Mouse (Mus musculus): ENCODE measurements around the gene Gm8947. TPM values are rescaled to one million over a fixed set of nuclear protein-coding genes. Genes with fewer than 3 reads are reported as not detected.

The Gm8947 gene
- polyA plus RNA-seq, 1 experiment from 2014 or later = not detected

DNA sequence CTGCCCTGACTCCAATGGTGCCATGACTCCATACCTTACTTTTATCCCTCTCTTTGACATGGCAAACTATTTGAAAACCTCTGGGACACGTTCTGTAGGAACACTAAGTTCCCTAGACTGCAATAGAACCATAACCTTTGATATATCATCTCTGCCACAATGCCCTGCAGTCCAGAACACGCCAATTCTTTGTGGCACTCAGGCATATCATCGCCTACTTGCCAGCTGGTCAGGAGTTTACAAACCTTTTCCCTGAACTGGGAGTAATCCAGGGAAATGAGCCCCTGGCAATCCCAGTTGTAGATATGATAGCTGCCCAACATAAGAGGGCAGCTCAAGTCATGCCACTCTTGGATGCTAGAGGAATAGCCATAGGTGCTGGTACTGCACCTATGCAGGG lies 40.2 kb downstream of the Gm8947 start:
- 80% methylated on average over 3 of the region's 3 CpGs for WGBS
- Histone ChIP-seq H3K9me3 (ENCODE audit: control insufficient read depth, low read length) (0 out of 2 replicates have a peak, but pooled peaks cover 3% of the 10 kb centered on the region), H3K4me3 (ENCODE audit: control insufficient read depth in 1 of 2, insufficient read depth in 1 of 2, low read depth in 1 of 2, low read length in 2 of 2) (no peak overlapping the region), H3K9ac (ENCODE audit: low read length) (no peak overlapping the region), H3K27ac (replicated peaks in 1 of 2; ENCODE audit: control insufficient read depth in 1 of 2, insufficient read depth in 1 of 2, low read depth in 2 of 2, low read length in 2 of 2) (no peak overlapping the region), H3K27me3 (ENCODE audit: control insufficient read depth, insufficient read depth, low read length) (no peaks in the 10 kb centered on the region), H3K4me2 (ENCODE audit: low read length) (no peak overlapping the region), H3K4me1 (ENCODE audit: control insufficient read depth in 2 of 2, insufficient read depth in 2 of 2, low read length in 2 of 2) (peaks cover 4 to 10% of the 10 kb centered on the region in 2 experiments), H3K36me3 (ENCODE audit: control insufficient read depth, insufficient read depth, low read length) (no peaks in the 10 kb centered on the region)
- ATAC-seq (ENCODE audit: insufficient number of reproducible peaks, insufficient read depth, low FRiP score, low read depth) = no peak

DNA sequence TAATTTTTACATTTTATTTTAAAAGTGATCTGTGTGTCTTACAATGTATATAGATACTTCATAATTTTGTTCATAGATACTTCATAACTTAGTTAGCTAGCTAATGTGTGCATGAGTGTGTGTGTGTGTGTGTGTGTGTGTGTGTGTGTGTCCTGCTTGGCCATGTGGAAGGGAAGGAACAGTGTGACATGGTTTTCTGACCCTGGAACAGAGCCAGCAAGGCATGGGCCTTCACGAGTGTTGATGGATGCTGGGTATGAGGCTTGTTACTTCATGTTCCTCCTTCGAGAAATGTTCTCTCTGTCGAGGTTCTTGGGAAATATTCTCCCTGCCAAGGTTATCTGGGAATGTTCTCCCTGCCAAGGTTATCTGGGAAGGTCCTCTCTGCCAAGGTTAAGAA lies 41.6 kb downstream of the Gm8947 start:
- no peaks in the 10 kb centered on the region for H3K36me3 ChIP-seq (ENCODE audit: control insufficient read depth, insufficient read depth, low read length)
- no peak overlapping the region for H3K4me2 ChIP-seq (ENCODE audit: low read length)
- no peaks in the 10 kb centered on the region for H3K27me3 ChIP-seq (ENCODE audit: control insufficient read depth, insufficient read depth, low read length)
- no peak overlapping the region for H3K4me3 ChIP-seq (ENCODE audit: control insufficient read depth in 1 of 2, insufficient read depth in 1 of 2, low read depth in 1 of 2, low read length in 2 of 2)
- H3K9me3 ChIP-seq (ENCODE audit: control insufficient read depth, low read length) = 0 out of 2 replicates have a peak, but pooled peaks cover 3% of the 10 kb centered on the region
- H3K27ac ChIP-seq (replicated peaks in 1 of 2; ENCODE audit: control insufficient read depth in 1 of 2, insufficient read depth in 1 of 2, low read depth in 2 of 2, low read length in 2 of 2) = no peak overlapping the region
- 72% methylated on average over 3 of the region's 3 CpGs for WGBS
- H3K9ac ChIP-seq (ENCODE audit: low read length) = no peak overlapping the region
- ATAC-seq (ENCODE audit: insufficient number of reproducible peaks, insufficient read depth, low FRiP score, low read depth) = no peak
- peaks cover 8 to 16% of the 10 kb centered on the region in 2 experiments for H3K4me1 ChIP-seq (ENCODE audit: control insufficient read depth in 2 of 2, insufficient read depth in 2 of 2, low read length in 2 of 2)

DNA sequence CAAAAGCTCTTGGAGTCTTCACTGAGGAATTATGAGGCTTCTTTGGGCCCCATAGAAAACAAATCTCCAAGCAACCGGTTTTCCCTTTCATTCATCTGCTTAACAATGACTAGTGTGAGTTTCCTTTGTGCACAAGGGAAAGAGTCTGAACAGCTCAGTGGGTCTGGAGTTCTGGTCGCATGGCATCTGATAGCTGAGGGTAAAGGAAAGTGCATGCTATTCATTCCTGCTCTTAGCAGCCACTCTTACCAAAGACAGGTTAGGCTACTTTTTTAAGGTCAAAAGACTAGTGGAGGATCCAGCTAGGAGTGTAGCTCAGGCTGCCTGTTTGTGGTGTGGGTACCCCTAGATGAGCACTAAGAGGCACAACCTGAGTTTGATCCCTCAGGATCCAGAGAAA lies 43.4 kb downstream of the Gm8947 start:
- WGBS = 33% methylated on average over 2 of the region's 2 CpGs
- peaks cover 8 to 16% of the 10 kb centered on the region in 2 experiments for H3K4me1 ChIP-seq (ENCODE audit: control insufficient read depth in 2 of 2, insufficient read depth in 2 of 2, low read length in 2 of 2)
- H3K27ac ChIP-seq (replicated peaks in 1 of 2; ENCODE audit: control insufficient read depth in 1 of 2, insufficient read depth in 1 of 2, low read depth in 2 of 2, low read length in 2 of 2) = peak overlapping the region in 1 of 2 experiments; percentile 61; a peak in 2 of 4 replicates
- no peak overlapping the region for H3K4me2 ChIP-seq (ENCODE audit: low read length)
- no peaks in the 10 kb centered on the region for H3K36me3 ChIP-seq (ENCODE audit: control insufficient read depth, insufficient read depth, low read length)
- H3K9me3 ChIP-seq (ENCODE audit: control insufficient read depth, low read length) = peaks cover 9% of the 10 kb centered on the region; the same call in 1 of the 2 replicates
- no peak overlapping the region for H3K4me3 ChIP-seq (ENCODE audit: control insufficient read depth in 1 of 2, insufficient read depth in 1 of 2, low read depth in 1 of 2, low read length in 2 of 2)
- H3K9ac ChIP-seq (ENCODE audit: low read length) = no peak overlapping the region
- no peak for ATAC-seq (ENCODE audit: insufficient number of reproducible peaks, insufficient read depth, low FRiP score, low read depth)
- H3K27me3 ChIP-seq (ENCODE audit: control insufficient read depth, insufficient read depth, low read length) = no peaks in the 10 kb centered on the region

DNA sequence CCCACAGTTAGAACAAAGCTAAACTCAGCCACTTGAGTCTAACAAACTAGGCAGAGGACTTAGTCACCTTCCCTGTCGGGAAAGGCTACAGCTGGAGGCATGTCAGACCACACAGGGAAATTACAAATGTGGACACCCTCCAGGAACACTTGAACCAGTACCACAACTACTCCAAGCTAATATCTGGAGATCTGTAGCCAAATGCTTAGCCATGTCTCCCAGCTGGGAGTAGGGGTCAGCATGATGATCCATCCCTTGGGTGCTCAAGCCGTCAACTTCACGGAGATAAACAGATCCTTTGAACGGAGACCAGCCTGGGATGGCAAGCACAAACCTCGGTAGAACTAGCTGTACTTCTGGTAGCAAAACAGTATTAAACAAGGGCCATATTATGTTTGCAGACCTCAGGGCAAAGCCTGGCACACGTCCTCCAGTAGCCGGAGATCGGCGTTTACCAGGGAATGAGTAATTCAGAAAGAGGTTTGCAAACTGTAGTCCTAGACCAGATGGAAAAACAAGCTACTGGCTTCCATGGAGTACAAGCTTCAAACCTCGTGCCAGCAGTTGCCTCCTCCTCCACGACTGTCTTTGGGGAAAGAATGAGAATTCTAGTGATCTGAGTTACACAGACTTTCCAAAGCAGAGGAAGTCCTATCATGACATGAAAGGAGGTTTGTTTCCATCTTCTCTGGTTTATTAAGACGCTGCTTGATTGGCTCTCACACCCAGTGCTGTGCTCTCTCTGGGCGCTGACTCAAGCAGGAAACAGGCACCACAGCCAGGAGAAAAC lies 44.2 kb downstream of the Gm8947 start:
- WGBS = 56% methylated on average over 13 of the region's 13 CpGs
- Histone ChIP-seq H3K27me3 (ENCODE audit: control insufficient read depth, insufficient read depth, low read length) (no peaks in the 10 kb centered on the region), H3K9ac (ENCODE audit: low read length) (no peak overlapping the region), H3K4me3 (ENCODE audit: control insufficient read depth in 1 of 2, insufficient read depth in 1 of 2, low read depth in 1 of 2, low read length in 2 of 2) (no peak overlapping the region), H3K36me3 (ENCODE audit: control insufficient read depth, insufficient read depth, low read length) (no peaks in the 10 kb centered on the region), H3K4me2 (ENCODE audit: low read length) (no peak overlapping the region; the same call in 1 of the 2 replicates), H3K27ac (replicated peaks in 1 of 2; ENCODE audit: control insufficient read depth in 1 of 2, insufficient read depth in 1 of 2, low read depth in 2 of 2, low read length in 2 of 2) (peak overlapping the region; percentile 58 to 61), H3K9me3 (ENCODE audit: control insufficient read depth, low read length) (peaks cover 9% of the 10 kb centered on the region; the same call in 1 of the 2 replicates), H3K4me1 (ENCODE audit: control insufficient read depth in 2 of 2, insufficient read depth in 2 of 2, low read length in 2 of 2) (peaks cover 8 to 16% of the 10 kb centered on the region in 2 experiments)
- ATAC-seq (ENCODE audit: insufficient number of reproducible peaks, insufficient read depth, low FRiP score, low read depth) = peak; percentile 72; the same call in 1 of the 2 replicates

DNA sequence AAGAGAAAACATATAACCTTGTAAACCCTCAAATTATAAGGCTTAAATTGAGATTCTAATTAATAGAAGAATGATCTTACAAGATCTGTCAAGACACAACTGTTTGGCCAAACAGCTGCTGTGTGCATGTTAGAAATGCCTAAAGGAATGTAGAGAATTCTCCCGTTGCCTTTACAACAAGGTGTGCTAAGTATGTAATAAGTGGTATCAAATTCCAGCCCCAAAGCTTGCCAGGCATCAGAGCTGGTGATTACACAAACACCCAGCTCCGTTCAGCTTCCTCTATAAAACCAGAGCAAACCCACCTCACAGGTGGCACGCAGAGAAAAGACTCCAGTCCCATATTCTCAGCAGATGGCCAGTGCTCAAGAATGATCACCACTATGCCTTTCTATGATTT lies 45.6 kb downstream of the Gm8947 start:
- peaks cover 9% of the 10 kb centered on the region; the same call in 1 of the 2 replicates for H3K9me3 ChIP-seq (ENCODE audit: control insufficient read depth, low read length)
- H3K4me1 ChIP-seq (ENCODE audit: control insufficient read depth in 2 of 2, insufficient read depth in 2 of 2, low read length in 2 of 2) = peaks cover 8 to 16% of the 10 kb centered on the region in 2 experiments
- no peaks in the 10 kb centered on the region for H3K36me3 ChIP-seq (ENCODE audit: control insufficient read depth, insufficient read depth, low read length)
- H3K4me2 ChIP-seq (ENCODE audit: low read length) = no peak overlapping the region
- no peak overlapping the region for H3K9ac ChIP-seq (ENCODE audit: low read length)
- H3K27me3 ChIP-seq (ENCODE audit: control insufficient read depth, insufficient read depth, low read length) = no peaks in the 10 kb centered on the region
- ATAC-seq (ENCODE audit: insufficient number of reproducible peaks, insufficient read depth, low FRiP score, low read depth) = no peak
- H3K4me3 ChIP-seq (ENCODE audit: control insufficient read depth in 1 of 2, insufficient read depth in 1 of 2, low read depth in 1 of 2, low read length in 2 of 2) = no peak overlapping the region
- WGBS = 45% methylated on average over 3 of the region's 3 CpGs
- H3K27ac ChIP-seq (replicated peaks in 1 of 2; ENCODE audit: control insufficient read depth in 1 of 2, insufficient read depth in 1 of 2, low read depth in 2 of 2, low read length in 2 of 2) = no peak overlapping the region

DNA sequence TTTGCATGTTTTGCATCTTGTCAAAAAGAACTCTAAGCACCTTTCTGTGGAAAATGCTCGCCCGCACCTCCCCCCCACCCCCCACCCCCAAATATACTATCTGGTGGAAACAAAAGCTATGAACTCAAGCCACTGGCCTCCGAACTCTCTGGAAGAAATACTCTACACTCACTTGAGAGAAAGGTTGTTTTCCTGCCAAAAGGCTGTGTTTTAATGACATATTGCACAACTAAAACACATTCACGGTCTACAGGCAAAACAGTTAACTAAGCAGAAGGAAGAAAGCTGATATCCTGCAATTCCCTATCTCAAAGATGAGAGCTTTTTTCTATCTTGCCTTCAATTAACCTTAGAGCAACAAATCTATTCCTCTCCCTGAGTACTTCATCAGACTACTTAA lies 51.2 kb downstream of the Gm8947 start:
- Histone ChIP-seq H3K27me3 (ENCODE audit: control insufficient read depth, insufficient read depth, low read length) (no peaks in the 10 kb centered on the region), H3K4me3 (ENCODE audit: control insufficient read depth in 1 of 2, insufficient read depth in 1 of 2, low read depth in 1 of 2, low read length in 2 of 2) (no peak overlapping the region), H3K9ac (ENCODE audit: low read length) (no peak overlapping the region), H3K36me3 (ENCODE audit: control insufficient read depth, insufficient read depth, low read length) (no peaks in the 10 kb centered on the region), H3K27ac (replicated peaks in 1 of 2; ENCODE audit: control insufficient read depth in 1 of 2, insufficient read depth in 1 of 2, low read depth in 2 of 2, low read length in 2 of 2) (no peak overlapping the region), H3K4me1 (ENCODE audit: control insufficient read depth in 2 of 2, insufficient read depth in 2 of 2, low read length in 2 of 2) (no peaks in the 10 kb centered on the region; a peak in 1 of 4 replicates), H3K4me2 (ENCODE audit: low read length) (no peak overlapping the region), H3K9me3 (ENCODE audit: control insufficient read depth, low read length) (peaks cover 6% of the 10 kb centered on the region; the same call in 1 of the 2 replicates)
- WGBS = 89% methylated on average over 4 of the region's 4 CpGs
- ATAC-seq (ENCODE audit: insufficient number of reproducible peaks, insufficient read depth, low FRiP score, low read depth) = no peak

All from heart, embryonic 14.5 days (tissue).